Mouse (Mus musculus) small intestine, adult 2 months (tissue): ENCODE measurements around the gene Myl7.

Experiments used
- CTCF ChIP-seq: fragments of 200-500 bp; IDR thresholded peaks from 2 replicates; pipeline ENCODE4 v1.5.1; 2012; ENCODE audit warnings: low read depth, mild to moderate bottlenecking, control low read depth, inconsistent platforms, low read length, moderate library complexity, mixed read lengths; ENCODE audit not compliant: insufficient replicate concordance, insufficient read length; ENCODE audit errors: extremely low read depth
- POLR2A ChIP-seq: fragments of 200-500 bp; IDR thresholded peaks from 2 replicates; pipeline ENCODE4 v1.6.1; 2012; ENCODE audit warnings: low read depth, mild to moderate bottlenecking, control low read depth, inconsistent platforms, low read length, moderate library complexity

DNA sequence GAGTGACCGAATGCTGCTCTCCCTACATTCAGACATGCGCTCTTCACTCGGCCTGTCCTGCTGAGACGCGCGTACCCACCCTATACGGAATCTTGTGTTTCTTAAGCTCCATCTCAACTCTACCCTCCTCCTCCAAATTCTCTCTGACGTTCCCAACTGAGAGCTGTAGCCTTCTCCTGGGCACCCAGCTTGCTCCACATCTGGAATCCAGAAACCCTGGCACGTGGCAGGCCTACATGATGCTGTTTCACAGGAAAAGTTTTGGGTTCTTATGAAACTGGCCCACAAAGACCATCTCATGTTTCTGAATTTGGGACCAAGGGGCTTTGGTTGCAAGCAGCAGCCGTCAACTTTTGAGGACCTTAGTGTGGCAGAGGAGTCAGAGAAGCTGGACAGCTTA is 704 bp upstream of the Myl7 start:
- TF ChIP-seq POLR2A (no peak), CTCF (no peak)
